Mouse (Mus musculus) lung, adult 2 months (tissue): ENCODE data around the gene Ankrd27. TPM values are rescaled to one million over a fixed set of nuclear protein-coding genes. Genes with fewer than 3 reads are reported as not detected.
A peak's percentile ranks its signal among the peaks of the same experiment; 100 is the strongest.

Source experiments
- DNase-seq: peaks from one replicate; pipeline ENCODE4 v3.0.0; 2022
- H3K4me1 ChIP-seq: fragments of 200-500 bp; 2 replicates; pipeline ENCODE4 v1.6.1; 2011; ENCODE audit warnings: low read length; ENCODE audit not compliant: control insufficient read depth, insufficient read depth
- H3K4me3 ChIP-seq: fragments of 200-500 bp; replicated peaks from 2 replicates; pipeline ENCODE3; 2011; ENCODE audit warnings: low read depth, mild to moderate bottlenecking, control low read depth, low read length; ENCODE audit errors: extremely low read depth
- CTCF ChIP-seq: fragments of 200-500 bp; IDR thresholded peaks from 2 replicates; pipeline ENCODE4 v1.5.1; 2011; ENCODE audit warnings: mild to moderate bottlenecking, low read length, control low read depth; ENCODE audit not compliant: insufficient read depth
- POLR2A ChIP-seq: fragments of 200-500 bp; IDR thresholded peaks from 2 replicates; pipeline ENCODE4 v1.6.1; 2011; ENCODE audit warnings: low read depth, mild to moderate bottlenecking, control low read depth, low read length, borderline replicate concordance; ENCODE audit errors: extremely low read depth
- WGBS: fragments of 180-500 bp; shearing (Covaris S2); methylation state at CpG from one replicate; pipeline ENCODE4 v1.1.7; 2018; 5-methylcytosine and 5-hydroxymethylcytosine counted together
- polyA plus RNA-seq: library from polyadenylated mRNA; depleted of rRNA; stranded (reverse); fragments of >200 nt; gene quantifications from 2 replicates; pipeline ENCODE4 v1.2.3, GENCODE M21; 2012

The Ankrd27 gene
- polyA plus RNA-seq, 1 experiment = 28.7 TPM

DNA sequence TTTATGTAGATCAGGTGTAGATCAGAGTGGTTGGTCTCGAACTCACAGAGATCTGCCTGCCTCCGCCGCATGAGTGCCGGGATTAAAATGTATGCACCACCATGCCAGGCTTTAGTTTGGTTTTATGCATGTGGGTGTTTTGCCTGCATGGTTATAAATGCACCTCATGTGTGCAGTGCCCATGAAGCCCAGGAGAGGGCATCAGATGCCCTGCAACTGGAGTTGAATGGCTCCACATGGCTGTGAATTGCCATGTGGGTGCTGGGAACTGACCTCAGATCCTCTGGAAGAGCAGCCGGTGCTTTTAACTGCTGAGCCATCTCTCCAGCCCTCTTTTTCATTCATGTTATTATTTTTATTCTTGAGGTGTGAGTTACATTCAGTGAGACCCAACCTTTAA is 40.0 kb downstream of the Ankrd27 start:
- WGBS = 99% methylated on average over 5 of the region's 5 CpGs
- Histone ChIP-seq H3K4me3 (no peak overlapping the region), H3K4me1 (no peaks in the 10 kb centered on the region)
- TF ChIP-seq CTCF (no peak), POLR2A (no peak)
- DNase-seq = no peak

DNA sequence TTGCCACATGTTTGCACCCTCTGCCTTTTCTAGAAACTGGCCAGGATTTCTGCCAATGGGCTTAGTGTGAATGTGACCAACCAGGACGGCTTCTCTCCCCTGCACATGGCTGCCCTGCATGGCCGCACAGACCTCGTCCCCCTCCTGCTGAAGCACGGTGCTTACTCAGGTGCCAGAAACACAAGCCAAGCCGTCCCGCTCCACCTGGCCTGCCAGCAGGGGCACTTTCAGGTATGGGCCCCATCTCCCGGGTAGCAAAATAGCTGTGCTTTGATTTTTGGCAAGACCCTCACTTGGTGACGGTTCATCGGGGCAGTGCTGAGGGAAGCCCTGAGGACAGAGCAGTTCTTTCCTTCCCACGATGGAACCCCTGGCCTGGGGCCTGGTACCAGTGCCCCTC is 41.3 kb downstream of the Ankrd27 start:
- WGBS = 90% methylated on average over 10 of the region's 10 CpGs
- Histone ChIP-seq H3K4me3 (no peak overlapping the region), H3K4me1 (no peaks in the 10 kb centered on the region)
- no peak for DNase-seq
- TF ChIP-seq CTCF (no peak), POLR2A (no peak)

DNA sequence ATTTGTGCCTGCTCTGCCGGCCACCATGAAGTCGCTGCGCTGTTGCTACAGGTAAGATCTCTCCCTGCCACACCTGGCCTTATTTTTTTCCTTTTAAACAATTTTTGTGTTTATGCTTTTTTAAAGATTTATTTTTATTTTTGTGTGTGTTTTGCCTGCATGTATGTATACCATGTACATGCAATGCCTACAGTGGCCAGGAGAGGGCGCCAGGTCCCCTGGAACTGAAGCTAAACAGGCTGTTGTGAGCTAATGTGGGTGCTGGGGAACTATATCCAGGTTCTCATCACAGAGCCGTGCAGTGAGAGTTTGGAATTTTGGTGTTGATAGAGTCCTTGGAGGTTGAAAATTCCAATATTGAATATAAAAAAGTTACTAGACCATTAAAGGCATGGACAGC is 42.5 kb downstream of the Ankrd27 start:
- WGBS = 74% methylated on average over 5 of the region's 5 CpGs
- H3K4me3 ChIP-seq = no peak overlapping the region
- TF ChIP-seq CTCF = peak; percentile 77
- no peak for TF ChIP-seq POLR2A
- no peaks in the 10 kb centered on the region for H3K4me1 ChIP-seq
- peak; percentile 20 for DNase-seq

DNA sequence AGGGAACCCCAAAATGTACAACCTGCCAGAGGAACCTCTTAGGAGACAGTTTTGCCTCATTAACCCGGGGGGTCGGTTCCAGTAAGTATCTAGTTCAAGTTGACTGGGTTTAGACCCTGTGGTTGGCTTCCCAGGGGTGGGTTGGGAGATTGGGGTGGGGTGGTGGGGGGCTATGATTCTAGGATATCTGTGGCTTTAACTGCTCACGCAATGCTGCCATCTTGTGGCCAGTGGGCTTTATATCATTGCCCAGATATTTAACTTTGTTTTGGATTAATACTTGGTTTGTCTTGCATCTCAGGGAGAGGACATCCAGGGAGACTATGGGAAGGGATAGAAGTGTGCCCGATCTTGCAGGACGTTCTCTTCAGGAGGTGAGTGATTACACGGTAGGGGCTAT is 50.2 kb downstream of the Ankrd27 start:
- WGBS = 63% methylated on average over 6 of the region's 6 CpGs
- peak; percentile 33; the same call in 1 of the 2 replicates for TF ChIP-seq CTCF
- TF ChIP-seq POLR2A = no peak
- peak; percentile 8 for DNase-seq
- Histone ChIP-seq H3K4me1 (no peaks in the 10 kb centered on the region), H3K4me3 (no peak overlapping the region)

DNA sequence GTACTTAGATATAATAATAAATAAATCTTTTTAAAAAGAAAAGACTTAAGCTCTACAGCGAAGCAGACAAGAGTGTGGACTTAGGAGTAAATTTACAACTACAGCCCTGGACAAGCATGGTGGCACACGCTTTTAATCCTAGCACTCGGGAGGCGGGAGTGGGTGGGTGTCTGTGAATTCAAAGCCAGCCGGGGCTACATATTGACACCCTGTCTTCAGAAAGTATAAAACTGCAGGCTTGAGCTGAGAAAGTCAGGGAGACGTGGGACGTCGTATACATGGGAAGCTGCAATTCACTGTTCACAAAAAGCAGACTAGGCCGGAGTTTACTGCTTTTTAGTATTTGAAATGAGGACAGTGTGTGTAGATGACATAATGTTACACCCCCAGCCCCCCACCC is 50.8 kb downstream of the Ankrd27 start:
- Histone ChIP-seq H3K4me1 (no peaks in the 10 kb centered on the region), H3K4me3 (no peak overlapping the region)
- no peak for TF ChIP-seq CTCF
- TF ChIP-seq POLR2A = no peak
- no peak for DNase-seq
- WGBS = 96% methylated on average over 9 of the region's 9 CpGs

DNA sequence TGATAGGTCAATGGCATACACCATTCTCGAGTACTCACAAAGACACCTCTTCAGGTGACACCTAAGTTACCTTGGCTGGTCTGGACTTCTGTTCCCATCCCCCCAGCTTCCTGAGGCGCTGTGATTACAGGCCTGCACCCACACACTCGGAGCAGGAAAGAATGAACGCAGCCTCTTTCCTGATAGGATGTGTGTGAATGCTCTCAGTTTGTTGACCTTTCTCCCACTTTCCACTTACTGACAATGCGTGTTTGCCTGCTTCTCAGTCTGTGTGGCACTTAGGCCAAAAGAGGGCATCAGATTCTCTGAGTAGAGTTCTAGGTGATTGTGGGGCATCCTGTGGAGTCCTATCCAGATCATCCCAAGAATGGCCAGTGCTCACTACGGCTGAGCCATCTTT is 54.0 kb downstream of the Ankrd27 start:
- no peak for DNase-seq
- no peak for TF ChIP-seq POLR2A
- no peak for TF ChIP-seq CTCF
- Histone ChIP-seq H3K4me1 (no peaks in the 10 kb centered on the region), H3K4me3 (no peak overlapping the region)
- 39% methylated on average over 6 of the region's 6 CpGs for WGBS

DNA sequence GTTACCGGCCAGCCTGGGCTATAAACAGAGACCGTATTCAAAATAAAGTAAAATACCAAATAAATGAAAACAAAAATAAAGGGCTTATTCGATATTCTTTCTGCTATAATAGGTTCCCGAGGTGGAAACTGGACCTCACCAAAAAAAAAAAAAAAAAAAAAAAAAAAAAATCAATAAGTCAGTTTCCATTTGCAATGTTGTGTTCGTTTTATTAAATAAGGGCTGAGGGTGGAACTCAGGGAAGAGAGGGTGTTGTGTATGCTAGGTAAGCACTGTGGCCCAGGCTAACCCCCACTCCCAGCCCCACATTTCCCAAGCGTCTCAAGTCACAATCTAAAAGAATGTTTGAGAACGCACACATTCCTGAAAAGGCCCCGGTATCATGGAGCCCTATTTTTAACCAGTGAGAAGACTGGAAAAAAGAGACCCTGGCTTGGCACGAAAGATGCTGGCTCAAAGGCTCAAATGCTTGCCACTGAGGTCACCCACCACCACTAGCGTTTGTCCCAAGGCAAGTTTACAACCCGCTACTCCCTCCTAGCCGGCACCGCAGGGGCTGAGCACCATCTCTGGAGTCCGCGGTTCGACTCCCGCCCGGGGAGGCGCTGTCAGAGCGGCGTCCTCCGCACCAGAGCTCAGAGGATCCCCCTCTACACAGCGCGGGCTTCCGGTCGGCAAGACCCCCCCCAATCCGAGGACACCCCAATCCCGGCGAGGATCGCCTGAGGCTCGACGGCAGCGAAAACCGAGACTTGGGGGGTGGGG is 60.5 kb downstream of the Ankrd27 start:
- TF ChIP-seq CTCF = no peak
- no peak for TF ChIP-seq POLR2A
- Histone ChIP-seq H3K4me3 (peak overlapping the region; percentile 76), H3K4me1 (no peaks in the 10 kb centered on the region)
- peak; percentile 20 for DNase-seq
- 7% methylated on average over 34 of the region's 34 CpGs for WGBS

DNA sequence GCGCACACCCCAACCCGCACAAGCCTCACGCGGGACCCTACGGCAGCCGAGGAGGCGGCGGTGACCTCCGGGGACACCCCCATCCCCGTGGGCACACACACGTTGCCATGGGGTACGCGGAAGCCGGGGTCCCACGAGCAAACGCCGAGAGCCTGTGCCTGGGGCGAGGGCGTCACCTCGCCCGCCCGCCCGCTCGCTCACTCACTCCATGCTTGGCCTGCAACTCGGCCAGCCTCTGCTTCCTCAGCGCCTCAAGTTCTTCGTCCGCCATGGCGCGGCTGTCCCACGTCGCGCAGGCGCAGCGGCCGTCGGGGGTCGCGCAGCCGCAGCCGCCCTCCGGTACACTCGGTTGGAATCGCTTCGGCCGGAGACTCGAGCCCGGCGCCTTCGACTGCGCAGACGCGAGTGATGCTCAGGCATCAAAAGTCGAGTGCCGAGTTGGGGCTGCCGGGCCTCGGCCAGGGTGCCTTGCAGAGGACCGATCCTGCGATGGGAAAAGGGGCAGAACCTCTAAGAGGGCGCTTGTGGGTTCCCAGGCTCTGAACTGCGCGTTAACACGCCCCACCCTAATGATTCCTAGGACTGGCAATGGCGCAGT is 61.2 kb downstream of the Ankrd27 start, which contains the start of gene Pdcd5:
Gene Pdcd5 (minus strand): TSS at position 421 of the 598 bp plus-strand sequence.
- WGBS = under 1% methylated on average over 64 of the region's 64 CpGs

DNA sequence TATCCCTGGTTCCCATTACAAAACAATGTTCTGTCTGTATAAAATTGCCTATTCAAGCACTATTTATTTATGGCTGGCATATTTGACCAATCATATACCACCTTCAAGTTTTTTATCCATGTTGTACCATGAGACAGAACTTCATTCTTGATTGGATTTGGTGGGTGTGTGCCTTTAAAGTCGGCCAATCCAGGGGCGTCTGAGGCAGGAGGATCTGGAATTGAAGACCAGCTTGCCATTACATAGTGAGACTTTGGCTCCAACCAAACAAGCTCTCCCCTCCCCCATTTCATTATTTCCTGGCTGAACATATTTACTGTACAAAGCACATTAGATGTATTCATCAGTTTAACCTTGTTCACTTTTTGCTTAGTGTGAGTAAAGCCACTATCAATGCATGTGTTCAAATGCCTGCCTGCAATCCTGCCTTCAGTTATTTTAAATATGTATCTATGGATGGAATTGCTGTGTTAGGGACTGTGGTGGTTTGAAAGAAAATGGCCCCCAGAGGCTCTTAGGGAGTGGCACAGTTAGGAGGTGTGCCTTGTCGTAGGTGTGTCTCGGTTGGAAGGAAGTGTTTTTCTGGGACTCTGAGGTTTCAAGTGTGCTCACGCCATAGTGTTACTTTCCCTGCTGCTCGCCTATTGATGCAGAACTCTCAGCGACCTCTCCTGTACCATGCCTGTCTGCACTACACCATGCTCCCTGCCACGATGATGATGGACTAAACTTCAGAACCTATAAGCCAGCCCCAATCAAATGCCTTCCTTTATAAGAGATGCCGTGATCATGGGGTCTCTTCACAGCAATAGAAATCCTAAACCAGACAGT is 62.4 kb downstream of the Ankrd27 start:
- TF ChIP-seq CTCF = no peak
- TF ChIP-seq POLR2A = no peak
- H3K4me1 ChIP-seq = no peaks in the 10 kb centered on the region
- WGBS = 58% methylated on average over 9 of the region's 9 CpGs
- H3K4me3 ChIP-seq = no peak overlapping the region
- no peak for DNase-seq

More for the DNA sequence above, 61.2 kb downstream of the Ankrd27 start, which contains the start of gene Pdcd5:
- TF ChIP-seq CTCF = no peak
- TF ChIP-seq POLR2A = peak; percentile 50; the same call in 1 of the 2 replicates
- DNase-seq = peak; percentile 96
- H3K4me3 ChIP-seq = peak within 1 kb of the TSS; percentile 76
- H3K4me1 ChIP-seq = no peaks in the 10 kb centered on the region
